Comparison of ENCODE assay signal across 17 mouse cellular contexts in genomic region chr14:24754753-24755152, GRCm38 (mm10).
DNase-seq lines count a peak whose midpoint lies in the region; ATAC-seq and TF ChIP-seq lines count a peak whose summit lies in the region.
"Had no signal": no experiment of that assay in that cellular context is flagged by ENCODE, and none has a peak within 500 bp of the region (broad histone marks: within the 10 kb centered on the region; RNA-seq: fewer than 3 reads in every experiment).

No protein-coding gene starts in this region.

- H3K4me1 ChIP-seq in midbrain, embryonic 14.5 days (ENCODE audit: control insufficient read depth, insufficient read depth, low read length) = 0 out of 2 replicates have a peak, but pooled peaks cover 7% of the 10 kb centered on the region
- H3K4me1 ChIP-seq in midbrain, embryonic 11.5 days (ENCODE audit: control insufficient read depth, insufficient read depth, low read length) = peaks cover 2% of the 10 kb centered on the region; the same call in 1 of the 2 replicates
- no peaks in the 10 kb centered on the region for H3K4me1 ChIP-seq in ES-E14 (ENCODE audit: control insufficient read depth in 2 of 2, insufficient read depth in 2 of 2, low read length in 2 of 2, poor library complexity in 1 of 2)
- 0 out of 2 replicates have a peak, but pooled peaks cover 2% of the 10 kb centered on the region for H3K4me1 ChIP-seq in kidney, embryonic 14.5 days (ENCODE audit: control insufficient read depth, insufficient read depth, low read length)

- H3K36me3 ChIP-seq in midbrain, embryonic 14.5 days (ENCODE audit: control insufficient read depth, insufficient read depth, low read length) = no peaks in the 10 kb centered on the region
- H3K36me3 ChIP-seq in midbrain, embryonic 11.5 days (ENCODE audit: control insufficient read depth, insufficient read depth, low read length) = no peaks in the 10 kb centered on the region
- H3K36me3 ChIP-seq in ES-E14 (ENCODE audit: control insufficient read depth, insufficient read depth, low read length, poor library complexity, severe bottlenecking) = no peaks in the 10 kb centered on the region
- no peaks in the 10 kb centered on the region for H3K36me3 ChIP-seq in kidney, embryonic 14.5 days (ENCODE audit: control insufficient read depth, insufficient read depth, low read length)
- H3K36me3 ChIP-seq: embryonic facial prominence, embryonic 10.5 days; embryonic facial prominence, embryonic 12.5 days; forebrain, embryonic 15.5 days had no signal

- no peak overlapping the region for H3K9ac ChIP-seq in midbrain, embryonic 14.5 days (replicated peaks; ENCODE audit: low read length)
- H3K9ac ChIP-seq in midbrain, embryonic 11.5 days (ENCODE audit: low read length) = no peak overlapping the region
- no peak overlapping the region for H3K9ac ChIP-seq in ES-E14 (ENCODE audit: insufficient read depth, low read depth, low read length, poor library complexity, severe bottlenecking)
- no peak overlapping the region for H3K9ac ChIP-seq in kidney, embryonic 14.5 days (ENCODE audit: low read depth, low read length)
- H3K9ac ChIP-seq: embryonic facial prominence, embryonic 12.5 days; forebrain, embryonic 13.5 days; forebrain, embryonic 15.5 days; forebrain, postnatal 0 days had no signal

- H3K9me3 ChIP-seq in midbrain, embryonic 14.5 days (ENCODE audit: control insufficient read depth, low read length) = no peaks in the 10 kb centered on the region
- no peaks in the 10 kb centered on the region for H3K9me3 ChIP-seq in midbrain, embryonic 11.5 days (ENCODE audit: control insufficient read depth, low read length)
- no peaks in the 10 kb centered on the region for H3K9me3 ChIP-seq in ES-E14 (ENCODE audit: control insufficient read depth, insufficient read depth, low read depth, low read length)
- H3K9me3 ChIP-seq in kidney, embryonic 14.5 days (ENCODE audit: control insufficient read depth, low read length) = no peaks in the 10 kb centered on the region
- H3K9me3 ChIP-seq: embryonic facial prominence, embryonic 10.5 days; embryonic facial prominence, embryonic 12.5 days; forebrain, embryonic 13.5 days; forebrain, embryonic 15.5 days had no signal

- no peak overlapping the region for H3K27ac ChIP-seq in midbrain, embryonic 14.5 days (replicated peaks; ENCODE audit: low read depth, low read length)
- H3K27ac ChIP-seq in midbrain, embryonic 11.5 days (ENCODE audit: low read depth, low read length) = no peak overlapping the region
- no peak overlapping the region for H3K27ac ChIP-seq in ES-E14 (ENCODE audit: insufficient read depth, low read depth, low read length, poor library complexity, severe bottlenecking)
- no peak overlapping the region for H3K27ac ChIP-seq in kidney, embryonic 14.5 days (ENCODE audit: low read depth, low read length)
- H3K27ac ChIP-seq: embryonic facial prominence, embryonic 10.5 days; embryonic facial prominence, embryonic 12.5 days; forebrain, embryonic 13.5 days; forebrain, embryonic 15.5 days had no signal

- 40% methylated on average over 1 of the region's 1 CpGs for WGBS in midbrain, embryonic 14.5 days
- 58% methylated on average over 1 of the region's 1 CpGs for WGBS in midbrain, embryonic 11.5 days
- 57% methylated on average over 1 of the region's 1 CpGs for WGBS in kidney, embryonic 14.5 days

- no peak overlapping the region for H3K4me2 ChIP-seq in midbrain, embryonic 14.5 days (ENCODE audit: low read length)
- H3K4me2 ChIP-seq in midbrain, embryonic 11.5 days = no peak overlapping the region
- H3K4me2 ChIP-seq in kidney, embryonic 14.5 days (replicated peaks; ENCODE audit: low read depth, low read length) = no peak overlapping the region
- H3K4me2 ChIP-seq: embryonic facial prominence, embryonic 12.5 days; forebrain, embryonic 13.5 days; forebrain, embryonic 15.5 days had no signal

- H3K4me3 ChIP-seq in midbrain, embryonic 14.5 days (replicated peaks; ENCODE audit: low read depth, low read length) = no peak overlapping the region
- no peak overlapping the region for H3K4me3 ChIP-seq in midbrain, embryonic 11.5 days (ENCODE audit: low read depth, low read length)
- H3K4me3 ChIP-seq in ES-E14 (ENCODE audit: insufficient read depth in 1 of 2, low read depth in 1 of 2, low read length in 2 of 2, poor library complexity in 1 of 2, severe bottlenecking in 1 of 2) = no peak overlapping the region
- no peak overlapping the region for H3K4me3 ChIP-seq in kidney, embryonic 14.5 days (ENCODE audit: low read length)
- H3K4me3 ChIP-seq: embryonic facial prominence, embryonic 10.5 days; embryonic facial prominence, embryonic 12.5 days; forebrain, embryonic 13.5 days; forebrain, embryonic 15.5 days had no signal

- peak; percentile 26 for DNase-seq in midbrain, embryonic 14.5 days
- DNase-seq in midbrain, embryonic 11.5 days (ENCODE audit: low spot score, missing footprints) = no peak
- DNase-seq in ES-E14 (ENCODE audit: low read depth, low spot score) = no peak
- DNase-seq in layer of hippocampus, postnatal 36 days = no peak
- DNase-seq: adrenal gland, adult 2 months; adrenal gland, postnatal 10 days; adrenal gland, postnatal 25 days; B cell, adult 2 months; cerebellum, adult 11 months; cerebellum, adult 18-20 months; cerebellum, adult 8-10 months; forebrain, postnatal 0 days had no signal

- ATAC-seq in midbrain, embryonic 14.5 days (ENCODE audit: low FRiP score, low TSS enrichment) = no peak
- ATAC-seq in midbrain, embryonic 11.5 days (ENCODE audit: low FRiP score) = no peak
- no peak for ATAC-seq in kidney, embryonic 14.5 days (ENCODE audit: low FRiP score, low TSS enrichment)
- ATAC-seq: forebrain, embryonic 13.5 days; forebrain, embryonic 15.5 days; forebrain, postnatal 0 days had no signal

- in situ Hi-C loops in ES-E14 (cut with MboI; ENCODE audit: low sequenced_read_pairs in 2 of 2, unreplicated experiment in 2 of 2) = no loop called here

- H3K27me3 ChIP-seq in midbrain, embryonic 14.5 days (ENCODE audit: control insufficient read depth, insufficient read depth, low read length) = no peaks in the 10 kb centered on the region
- no peaks in the 10 kb centered on the region for H3K27me3 ChIP-seq in midbrain, embryonic 11.5 days (ENCODE audit: control insufficient read depth, insufficient read depth, low read length)
- no peaks in the 10 kb centered on the region for H3K27me3 ChIP-seq in kidney, embryonic 14.5 days (ENCODE audit: control insufficient read depth, insufficient read depth, low read length)
- H3K27me3 ChIP-seq: embryonic facial prominence, embryonic 12.5 days; forebrain, embryonic 13.5 days; forebrain, embryonic 15.5 days had no signal

TF ChIP-seq in ES-E14, 5 proteins besides CTCF, POLR2A, EP300 and RAD21:
- TF ChIP-seq CHD2 (IDR thresholded peaks at IDR 0.05; ENCODE audit: low read depth, low read length) (no peak), HCFC1 (IDR thresholded peaks at IDR 0.05; ENCODE audit: borderline replicate concordance, insufficient read depth, low read length) (peak; percentile 79; the same call in 1 of the 2 replicates)
